Mouse (Mus musculus) small intestine, adult 2 months (tissue): ENCODE data around the gene Hand2.

Source experiments
- CTCF ChIP-seq: fragments of 200-500 bp; IDR thresholded peaks from 2 replicates; pipeline ENCODE4 v1.5.1; 2012; ENCODE audit warnings: low read depth, mild to moderate bottlenecking, control low read depth, inconsistent platforms, low read length, moderate library complexity, mixed read lengths; ENCODE audit not compliant: insufficient replicate concordance, insufficient read length; ENCODE audit errors: extremely low read depth
- POLR2A ChIP-seq: fragments of 200-500 bp; IDR thresholded peaks from 2 replicates; pipeline ENCODE4 v1.6.1; 2012; ENCODE audit warnings: low read depth, mild to moderate bottlenecking, control low read depth, inconsistent platforms, low read length, moderate library complexity

- TF ChIP-seq CTCF (no peak), POLR2A (no peak)
Observed at GRCm38 (mm10) chr8:57322961-57323941, 2.5 kb downstream of the Hand2 start.
